Mouse (Mus musculus) retina, postnatal 1 day (tissue): ENCODE results near the gene Olfr446.

Experiments
- DNase-seq: peaks from one replicate; pipeline ENCODE4 v3.0.0-alpha.2; 2012

Gene Olfr446

DNA sequence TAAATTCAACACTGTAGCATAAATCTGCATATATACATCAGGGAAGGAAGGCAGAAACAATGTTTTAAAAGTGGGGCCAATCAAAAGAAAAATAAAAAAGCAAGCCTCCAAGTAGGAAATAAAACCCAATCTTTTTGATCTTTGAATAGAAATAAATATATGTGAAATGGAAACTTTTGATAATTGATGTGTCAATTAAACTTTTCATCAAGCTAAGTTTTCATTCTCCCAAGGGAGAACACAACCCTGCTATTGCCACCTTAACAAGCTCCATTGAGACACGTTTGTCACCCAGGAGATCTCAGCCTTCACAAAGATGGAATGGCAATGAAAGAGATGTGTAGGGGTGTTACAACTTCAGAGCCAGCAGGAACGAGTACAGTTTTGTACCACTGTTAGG, at the start of gene Olfr446:
TSS of gene Olfr446 (plus strand) at position 301 of the 400 bp plus-strand sequence.
- DNase-seq, result no peak

DNA sequence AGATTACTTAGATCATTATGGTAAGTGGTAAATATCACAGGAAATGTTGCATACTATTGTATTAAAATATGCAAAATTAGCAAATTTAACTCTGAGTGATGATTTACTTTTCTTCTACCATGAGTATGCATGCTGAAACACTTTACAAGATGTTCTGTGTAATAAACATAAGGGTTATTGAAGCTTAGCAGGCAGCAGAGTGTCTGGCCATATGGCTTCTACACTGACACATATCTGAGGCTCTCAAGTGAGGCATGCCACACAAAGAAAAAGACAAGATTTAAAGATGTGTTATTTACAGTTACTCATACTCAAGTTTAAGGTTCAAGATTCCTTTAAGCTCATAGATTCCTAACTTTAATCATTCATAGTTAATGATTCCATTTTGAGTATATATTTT, 44.9 kb upstream of the Olfr446 start:
- DNase-seq, result no peak

DNA sequence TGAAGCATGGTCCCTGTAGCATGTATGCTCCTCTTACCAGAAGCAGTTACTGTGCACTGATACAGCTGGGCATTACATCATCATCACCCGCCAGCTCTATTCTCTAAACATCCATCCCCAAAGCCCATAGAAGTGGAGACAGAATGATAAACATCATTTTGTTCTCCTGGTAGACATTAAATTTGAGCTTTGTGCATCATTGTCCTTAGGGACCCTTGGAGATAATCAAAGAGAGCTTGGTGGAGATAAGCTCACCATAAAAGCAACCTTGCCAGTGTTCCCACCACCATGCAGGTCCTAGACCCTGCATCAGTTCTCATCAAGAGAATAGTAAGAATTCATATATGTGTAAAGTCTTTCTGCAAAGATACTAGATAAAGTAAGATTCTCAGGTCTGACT, 31.0 kb upstream of the Olfr446 start, which contains the start of gene Olfr448:
TSS of gene Olfr448 (plus strand) at position 301 of the 400 bp plus-strand sequence.
- DNase-seq, result no peak

DNA sequence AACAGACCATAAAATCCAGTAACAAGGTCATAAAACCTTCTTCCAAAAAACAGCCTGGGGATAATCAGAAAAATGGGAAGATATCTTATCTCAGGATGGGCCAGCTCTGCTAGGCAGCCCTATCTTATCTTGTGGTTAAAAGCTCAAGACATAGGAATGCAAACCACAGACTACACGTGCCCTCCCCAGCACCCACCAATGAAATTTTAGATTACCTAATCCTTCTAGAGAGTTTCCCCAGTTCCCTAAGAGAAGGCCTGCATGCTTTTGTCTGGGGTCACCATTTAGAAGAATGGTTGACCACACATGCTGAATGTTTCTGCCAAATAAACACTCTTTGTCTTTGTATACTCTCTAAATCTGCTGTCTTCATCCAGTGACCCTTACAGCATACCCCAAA, 20.8 kb upstream of the Olfr446 start:
- DNase-seq, result peak; percentile 3

DNA sequence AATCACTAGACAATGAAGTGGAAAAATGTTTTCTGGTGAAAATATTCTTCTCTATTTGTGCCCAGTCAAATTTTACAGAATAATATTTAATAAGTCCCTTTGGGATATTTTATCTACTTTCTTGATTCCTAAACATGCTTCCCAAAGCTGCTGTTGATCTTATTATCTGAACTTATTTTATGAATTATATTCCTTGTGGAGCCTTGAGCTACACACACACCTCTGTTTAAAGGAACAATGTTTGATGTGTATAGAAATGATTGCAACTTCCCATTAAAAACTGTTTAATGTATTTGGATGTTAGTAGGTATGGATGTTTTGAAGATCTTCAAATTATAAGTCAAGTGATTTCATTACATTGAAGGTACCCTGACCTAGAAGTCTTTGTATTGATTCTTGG, 12.6 kb upstream of the Olfr446 start, which contains the start of gene Olfr447:
TSS of gene Olfr447 (plus strand) at position 301 of the 400 bp plus-strand sequence.
- no peak for DNase-seq

DNA sequence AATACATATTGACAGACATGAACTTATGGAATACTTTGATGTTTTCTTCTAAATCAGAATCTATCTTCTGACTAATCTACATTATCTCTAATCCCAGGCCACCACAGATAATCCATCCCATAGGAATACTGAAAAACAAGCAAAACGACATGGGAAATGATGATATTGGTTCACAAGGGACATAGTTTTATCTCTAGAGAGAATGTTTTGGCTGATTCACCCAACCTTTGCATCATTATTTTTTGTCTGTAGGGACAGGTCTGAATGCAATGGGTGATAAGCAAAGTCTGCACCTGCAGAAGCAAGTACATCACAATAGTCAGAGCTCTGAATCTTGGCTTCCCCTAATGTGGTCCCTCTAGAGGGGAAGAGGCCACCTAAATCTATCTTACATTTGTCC, 27.6 kb downstream of the Olfr446 start, which contains the start of gene Olfr444:
TSS of gene Olfr444 (plus strand) at position 301 of the 400 bp plus-strand sequence.
- DNase-seq, result no peak

DNA sequence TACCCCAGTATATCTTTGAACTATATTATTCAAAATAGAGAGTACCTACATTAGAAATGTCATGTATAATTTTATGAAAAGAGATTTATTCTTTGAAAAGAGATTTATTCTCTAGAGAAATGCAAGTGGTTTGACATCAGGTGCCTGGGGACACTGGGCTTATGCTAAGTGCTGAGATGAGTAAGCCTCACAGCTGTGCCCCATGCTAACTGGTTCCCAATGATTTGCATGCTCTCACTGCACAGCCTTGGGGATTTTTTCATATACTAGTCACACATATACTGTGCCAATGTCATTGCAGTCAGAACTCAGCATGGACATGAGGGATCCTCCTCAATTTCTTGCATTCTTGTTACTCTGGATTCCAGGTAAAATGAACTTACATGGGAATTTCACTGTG, 59.2 kb downstream of the Olfr446 start:
- DNase-seq, result no peak
